In genomic region chr3:54807666-54808217, GRCm38 (mm10) we compare ENCODE assay signal across 8 mouse cellular contexts. TPM values are rescaled to one million over a fixed set of nuclear protein-coding genes. Genes with fewer than 3 reads are reported as not detected.
DNase-seq lines count a peak whose midpoint lies in the region; ATAC-seq and TF ChIP-seq lines count a peak whose summit lies in the region.

Gene Rfxap (minus strand): TSS chr3:54807791.

- TF ChIP-seq EP300 in liver, embryonic 14.5 days (IDR thresholded peaks at IDR 0.05; ENCODE audit: low read depth) = no peak
- no peak for TF ChIP-seq EP300 in stomach, postnatal 0 days (optimal IDR thresholded peaks at IDR 0.05)

- H3K36me3 ChIP-seq in forebrain, embryonic 10.5 days (replicated peaks) = peaks cover 26% of the 10 kb centered on the region
- H3K36me3 ChIP-seq in heart, embryonic 15.5 days = peaks cover 13% of the 10 kb centered on the region
- peaks cover 7% of the 10 kb centered on the region for H3K36me3 ChIP-seq in liver, embryonic 14.5 days (replicated peaks; ENCODE audit: control insufficient read depth, insufficient read depth, low read depth)
- peaks cover 2% of the 10 kb centered on the region; the same call in 1 of the 2 replicates for H3K36me3 ChIP-seq in neural tube, embryonic 11.5 days (ENCODE audit: control insufficient read depth, insufficient read depth, low read length)
- peaks cover 6% of the 10 kb centered on the region; the same call in 1 of the 2 replicates for H3K36me3 ChIP-seq in stomach, postnatal 0 days (ENCODE audit: control insufficient read depth, insufficient read depth, low read length)

- H3K9me3 ChIP-seq in forebrain, embryonic 10.5 days = no peaks in the 10 kb centered on the region
- H3K9me3 ChIP-seq in heart, embryonic 15.5 days (replicated peaks) = no peaks in the 10 kb centered on the region
- no peaks in the 10 kb centered on the region for H3K9me3 ChIP-seq in liver, embryonic 14.5 days (ENCODE audit: control insufficient read depth, low read length)
- H3K9me3 ChIP-seq in neural tube, embryonic 11.5 days (ENCODE audit: control insufficient read depth, low read length) = no peaks in the 10 kb centered on the region
- no peaks in the 10 kb centered on the region for H3K9me3 ChIP-seq in stomach, postnatal 0 days (ENCODE audit: control insufficient read depth, low read length)

- DNase-seq in CD8-positive naive resting alpha-beta T cell, adult 2 months (ENCODE audit: low read depth in 2 of 2, low spot score in 2 of 2) = peak; percentile 92
- peak; percentile 78 for DNase-seq in c-Kit-positive CD71-negative TER-119-negative erythroid progenitor cells, embryonic 14.5 days (ENCODE audit: low read depth)
- peak; percentile 98 for DNase-seq in forebrain, embryonic 10.5 days (ENCODE audit: extremely low spot score, low spot score)
- peak; percentile 97 to 98 for DNase-seq in kidney, postnatal 25 days
- peak; percentile 81 to 86 (median 83) for DNase-seq in liver, embryonic 14.5 days (ENCODE audit: low read depth in 3 of 3, low spot score in 3 of 3)
- peak; percentile 98 for DNase-seq in neural tube, embryonic 11.5 days (ENCODE audit: low spot score)
- DNase-seq in stomach, postnatal 0 days (ENCODE audit: low spot score) = peak; percentile 97

- TF ChIP-seq CTCF in liver, embryonic 14.5 days (IDR thresholded peaks at IDR 0.05; ENCODE audit: low read depth) = no peak
- TF ChIP-seq CTCF in stomach, postnatal 0 days (IDR thresholded peaks at IDR 0.05; ENCODE audit: low read depth) = no peak

- peaks cover 6% of the 10 kb centered on the region; the same call in 1 of the 2 replicates for H3K27me3 ChIP-seq in forebrain, embryonic 10.5 days (ENCODE audit: poor library complexity, severe bottlenecking)
- H3K27me3 ChIP-seq in heart, embryonic 15.5 days = peaks cover 9% of the 10 kb centered on the region; the same call in 1 of the 2 replicates
- H3K27me3 ChIP-seq in liver, embryonic 14.5 days (ENCODE audit: control insufficient read depth, insufficient read depth, low read length) = no peaks in the 10 kb centered on the region
- no peaks in the 10 kb centered on the region for H3K27me3 ChIP-seq in neural tube, embryonic 11.5 days (ENCODE audit: control insufficient read depth, insufficient read depth, low read length)
- no peaks in the 10 kb centered on the region for H3K27me3 ChIP-seq in stomach, postnatal 0 days (ENCODE audit: control insufficient read depth, insufficient read depth, low read length)

- H3K27ac ChIP-seq in forebrain, embryonic 10.5 days = peak within 1 kb of the TSS; percentile 98
- peak within 1 kb of the TSS; percentile 93 for H3K27ac ChIP-seq in heart, embryonic 15.5 days
- H3K27ac ChIP-seq in liver, embryonic 14.5 days = peak within 1 kb of the TSS; percentile 62
- H3K27ac ChIP-seq in neural tube, embryonic 11.5 days (ENCODE audit: low read depth, low read length) = peak within 1 kb of the TSS; percentile 86
- H3K27ac ChIP-seq in stomach, postnatal 0 days (replicated peaks) = peak within 1 kb of the TSS; percentile 94

- ATAC-seq in heart, embryonic 15.5 days (replicated peaks; ENCODE audit: insufficient number of reproducible peaks, insufficient read depth, low FRiP score, low read depth) = peak; percentile 95
- ATAC-seq in liver, embryonic 14.5 days (ENCODE audit: insufficient read depth) = peak; percentile 93
- ATAC-seq in neural tube, embryonic 11.5 days (ENCODE audit: insufficient read depth, low FRiP score, low TSS enrichment) = peak; percentile 92
- ATAC-seq in stomach, postnatal 0 days (ENCODE audit: low FRiP score, low TSS enrichment) = peak; percentile 96

- peak within 1 kb of the TSS; percentile 86 for H3K4me2 ChIP-seq in heart, embryonic 15.5 days
- H3K4me2 ChIP-seq in liver, embryonic 14.5 days (ENCODE audit: low read depth) = peak within 1 kb of the TSS; percentile 77
- H3K4me2 ChIP-seq in neural tube, embryonic 11.5 days (ENCODE audit: low read depth) = peak within 1 kb of the TSS; percentile 96
- H3K4me2 ChIP-seq in stomach, postnatal 0 days (replicated peaks; ENCODE audit: low read depth) = peak within 1 kb of the TSS; percentile 98

- H3K9ac ChIP-seq in heart, embryonic 15.5 days = peak within 1 kb of the TSS; percentile 95
- peak within 1 kb of the TSS; percentile 92 for H3K9ac ChIP-seq in liver, embryonic 14.5 days (replicated peaks)
- peak within 1 kb of the TSS; percentile 97 for H3K9ac ChIP-seq in neural tube, embryonic 11.5 days (ENCODE audit: low read length)
- peak within 1 kb of the TSS; percentile 88 for H3K9ac ChIP-seq in stomach, postnatal 0 days (ENCODE audit: low read length)

- peak within 1 kb of the TSS; percentile 87 for H3K4me3 ChIP-seq in forebrain, embryonic 10.5 days
- H3K4me3 ChIP-seq in heart, embryonic 15.5 days = peak within 1 kb of the TSS; percentile 84
- peak within 1 kb of the TSS; percentile 82 to 84 for H3K4me3 ChIP-seq in liver, embryonic 14.5 days (ENCODE audit: insufficient read depth in 1 of 2, low read depth in 2 of 2, low read length in 2 of 2)
- H3K4me3 ChIP-seq in neural tube, embryonic 11.5 days (ENCODE audit: low read depth, low read length) = peak within 1 kb of the TSS; percentile 84
- peak within 1 kb of the TSS; percentile 89 for H3K4me3 ChIP-seq in stomach, postnatal 0 days (ENCODE audit: low read depth, low read length)

- H3K4me1 ChIP-seq in forebrain, embryonic 10.5 days = peaks cover 26% of the 10 kb centered on the region
- 0 out of 2 replicates have a peak, but pooled peaks cover 7% of the 10 kb centered on the region for H3K4me1 ChIP-seq in heart, embryonic 15.5 days (replicated peaks)
- peaks cover 11 to 12% of the 10 kb centered on the region in 2 experiments for H3K4me1 ChIP-seq in liver, embryonic 14.5 days (replicated peaks; ENCODE audit: control insufficient read depth in 2 of 2, insufficient read depth in 2 of 2, low read length in 1 of 2)
- H3K4me1 ChIP-seq in neural tube, embryonic 11.5 days (ENCODE audit: control insufficient read depth, insufficient read depth, low read length) = peaks cover 5% of the 10 kb centered on the region; the same call in 1 of the 2 replicates
- H3K4me1 ChIP-seq in stomach, postnatal 0 days (replicated peaks; ENCODE audit: control insufficient read depth, insufficient read depth) = no peaks in the 10 kb centered on the region

- WGBS in forebrain, embryonic 10.5 days = under 1% methylated on average over 52 of the region's 52 CpGs
- WGBS in heart, embryonic 15.5 days = under 1% methylated on average over 52 of the region's 52 CpGs
- WGBS in liver, embryonic 14.5 days (ENCODE audit: insufficient replicate concordance) = under 1% methylated on average over 52 of the region's 52 CpGs
- WGBS in neural tube, embryonic 11.5 days = under 1% methylated on average over 51 of the region's 52 CpGs
- WGBS in stomach, postnatal 0 days = under 1% methylated on average over 48 of the region's 52 CpGs

RNA-seq across cellular contexts. Expression of gene Rfxap, which starts in this region (rescaled TPM):
- polyA plus RNA-seq in forebrain, embryonic 10.5 days (2016; fragmentation: Nextera tagmentation; extraction: Ambion mirVana) = 35.9 and 38.9 TPM in 2 replicates
- polyA plus RNA-seq in heart, embryonic 15.5 days (2015; fragmentation: Nextera tagmentation; extraction: Ambion mirVana) = 25.0 and 28.0 TPM in 2 replicates
- 7.9 and 16.4 TPM in 2 replicates for polyA plus RNA-seq in liver, embryonic 14.5 days (2012; rRNA removed)
- 15.2 and 17.3 TPM in 2 replicates for polyA plus RNA-seq in liver, embryonic 14.5 days (2014; fragmentation: Nextera tagmentation; extraction: Ambion mirVana)
- 50.4 and 56.6 TPM in 2 replicates for polyA plus RNA-seq in neural tube, embryonic 11.5 days (2014; fragmentation: Nextera tagmentation; extraction: Ambion mirVana)
- 24.7 and 27.6 TPM in 2 replicates for polyA plus RNA-seq in stomach, postnatal 0 days (2015; fragmentation: Nextera tagmentation; extraction: Ambion mirVana)

Comparison
In these comparisons a context has a peak if more than half of its experiments do, and no peak if none do; other contexts are left out.
1. Peak in every context shown above with its lines: DNase-seq, ATAC-seq, H3K4me3 ChIP-seq and H3K27ac ChIP-seq.